Mouse (Mus musculus) limb, embryonic 14.5 days (tissue): ENCODE results near the gene Capn12. TPM values are rescaled to one million over a fixed set of nuclear protein-coding genes. Genes with fewer than 3 reads are reported as not detected.

Experiments
- ATAC-seq: fragments of 200-750 bp; cut with Nextera tagmentation; 2 replicates; pipeline ENCODE4 v1.8.0; 2017; ENCODE audit warnings: low read depth, moderate number of reproducible peaks, moderate TSS enrichment; ENCODE audit not compliant: low FRiP score
- DNase-seq: peaks from one replicate; pipeline ENCODE4 v3.0.0-alpha.2; 2015; ENCODE audit warnings: low spot score
- H3K27ac ChIP-seq: fragments of 300-500 bp; sonication (generic); replicated peaks from 2 replicates; pipeline ENCODE4 v1.5.1; 2014; ENCODE audit warnings: low read depth, mild to moderate bottlenecking, low read length, moderate library complexity, mixed read lengths
- H3K27me3 ChIP-seq: fragments of 300-500 bp; sonication (generic); 2 replicates; pipeline ENCODE4 v1.6.1; 2014; ENCODE audit warnings: low read length, mixed read lengths; ENCODE audit not compliant: control insufficient read depth, insufficient read depth
- H3K36me3 ChIP-seq: fragments of 300-500 bp; sonication (generic); 2 replicates; pipeline ENCODE4 v1.6.1; 2014; ENCODE audit warnings: mild to moderate bottlenecking, low read length, moderate library complexity, mixed read lengths; ENCODE audit not compliant: control insufficient read depth, insufficient read depth
- H3K4me1 ChIP-seq: fragments of 300-500 bp; sonication (generic); 2 replicates; pipeline ENCODE4 v1.6.1; 2014; ENCODE audit warnings: antibody characterized with exemption, low read length, mixed read lengths; ENCODE audit not compliant: control insufficient read depth, insufficient read depth
- H3K4me2 ChIP-seq: fragments of 300-500 bp; sonication (generic); replicated peaks from 2 replicates; pipeline ENCODE4 v1.6.1; 2014; ENCODE audit warnings: low read depth, mild to moderate bottlenecking, low read length, moderate library complexity; ENCODE audit not compliant: severe bottlenecking
- H3K4me3 ChIP-seq: fragments of 300-500 bp; sonication (generic); replicated peaks from 2 replicates; pipeline ENCODE4 v1.5.1; 2014; ENCODE audit warnings: low read length
- H3K9ac ChIP-seq: fragments of 300-500 bp; sonication (generic); 2 replicates; pipeline ENCODE4 v1.6.1; 2014; ENCODE audit warnings: mild to moderate bottlenecking, low read depth, low read length, moderate library complexity; ENCODE audit not compliant: severe bottlenecking
- H3K9me3 ChIP-seq: fragments of 300-500 bp; sonication (generic); 2 replicates; pipeline ENCODE4 v1.6.1; 2016; ENCODE audit warnings: low read length; ENCODE audit not compliant: control insufficient read depth
- POLR2A ChIP-seq: fragments of 200-500 bp; IDR thresholded peaks from 2 replicates; pipeline ENCODE4 v1.8.0; 2012; ENCODE audit warnings: inconsistent platforms, mild to moderate bottlenecking, moderate library complexity, borderline replicate concordance; ENCODE audit not compliant: insufficient read depth, insufficient read length; ENCODE audit errors: extremely low read depth
- WGBS: fragments of 180-500 bp; shearing (Covaris S2); extraction: QIAGEN DNeasy Blood & Tissue Kit; methylation state at CpG from one replicate; pipeline ENCODE4 v1.1.7; 2014; 5-methylcytosine and 5-hydroxymethylcytosine counted together
- polyA plus RNA-seq, 2 experiments: library from polyadenylated mRNA; depleted of rRNA in 1 of 2; stranded (reverse) in 1 of 2; unstranded in 1 of 2; fragments of >200 nt; fragmentation: Nextera tagmentation in 1 of 2; extraction: Ambion mirVana in 1 of 2; gene quantifications; 2 replicates each; pipeline versions ENCODE4 v1.2.1 to v1.2.3; 2012 to 2014

Gene Capn12
- polyA plus RNA-seq, 2 experiments, result 0.25 to 0.58 TPM

GRCm38 (mm10) chr7:28926172-28926571 lies 45.0 kb downstream of the Capn12 start:
- no peak overlapping the region for H3K9ac ChIP-seq
- H3K4me2 ChIP-seq, result no peak overlapping the region
- WGBS, result 80% methylated on average over 2 of the region's 2 CpGs
- peaks cover 13% of the 10 kb centered on the region for H3K36me3 ChIP-seq
- no peak for DNase-seq
- no peak overlapping the region for H3K4me3 ChIP-seq
- no peaks in the 10 kb centered on the region for H3K9me3 ChIP-seq
- TF ChIP-seq POLR2A, result no peak
- no peaks in the 10 kb centered on the region for H3K27me3 ChIP-seq
- peaks cover 64% of the 10 kb centered on the region for H3K4me1 ChIP-seq
- H3K27ac ChIP-seq, result 0 out of 2 replicates have a peak overlapping the region, but pooled peaks have one; percentile 89
- ATAC-seq, result no peak

GRCm38 (mm10) chr7:28929381-28929780 lies 48.2 kb downstream of the Capn12 start:
- Histone ChIP-seq H3K4me3 (no peak overlapping the region), H3K9me3 (no peaks in the 10 kb centered on the region), H3K4me1 (peaks cover 36% of the 10 kb centered on the region), H3K36me3 (peaks cover 5% of the 10 kb centered on the region; the same call in 1 of the 2 replicates), H3K4me2 (no peak overlapping the region), H3K9ac (no peak overlapping the region), H3K27me3 (no peaks in the 10 kb centered on the region), H3K27ac (0 out of 2 replicates have a peak overlapping the region, but pooled peaks have one; percentile 35)
- DNase-seq (no peak), ATAC-seq (0 out of 2 replicates have a peak, but pooled peaks have one; percentile 11)
- TF ChIP-seq POLR2A, result no peak
- WGBS, result 36% methylated on average over 3 of the region's 3 CpGs

GRCm38 (mm10) chr7:28930320-28931031 lies 49.3 kb downstream of the Capn12 start:
- DNase-seq (peak; percentile 34), ATAC-seq (no peak)
- H3K4me3 ChIP-seq, result no peak overlapping the region
- H3K27ac ChIP-seq, result peak overlapping the region; percentile 65; the same call in 1 of the 2 replicates
- no peaks in the 10 kb centered on the region for H3K9me3 ChIP-seq
- 0 out of 2 replicates have a peak, but pooled peaks cover 2% of the 10 kb centered on the region for H3K36me3 ChIP-seq
- peaks cover 25% of the 10 kb centered on the region for H3K4me1 ChIP-seq
- 34% methylated on average over 5 of the region's 5 CpGs for WGBS
- no peaks in the 10 kb centered on the region for H3K27me3 ChIP-seq
- no peak overlapping the region for H3K9ac ChIP-seq
- TF ChIP-seq POLR2A, result no peak
- H3K4me2 ChIP-seq, result no peak overlapping the region

- H3K4me2 ChIP-seq, result no peak overlapping the region
- H3K4me1 ChIP-seq, result peaks cover 23% of the 10 kb centered on the region
- no peak for ATAC-seq
- 73% methylated on average over 7 of the region's 7 CpGs for WGBS
- H3K27me3 ChIP-seq, result no peaks in the 10 kb centered on the region
- no peak for DNase-seq
- H3K4me3 ChIP-seq, result no peak overlapping the region
- peak overlapping the region; percentile 65; the same call in 1 of the 2 replicates for H3K27ac ChIP-seq
- H3K9me3 ChIP-seq, result no peaks in the 10 kb centered on the region
- no peak for TF ChIP-seq POLR2A
- no peak overlapping the region for H3K9ac ChIP-seq
- H3K36me3 ChIP-seq, result 0 out of 2 replicates have a peak, but pooled peaks cover 7% of the 10 kb centered on the region
Observed at GRCm38 (mm10) chr7:28931032-28931694, 49.9 kb downstream of the Capn12 start.

- H3K4me1 ChIP-seq, result peaks cover 24% of the 10 kb centered on the region
- 84% methylated on average over 4 of the region's 4 CpGs for WGBS
- ATAC-seq, result no peak
Observed at GRCm38 (mm10) chr7:28931695-28932039, 50.4 kb downstream of the Capn12 start.

More at GRCm38 (mm10) chr7:28931695-28932039, 50.4 kb downstream of the Capn12 start:
- 0 out of 2 replicates have a peak, but pooled peaks cover 8% of the 10 kb centered on the region for H3K36me3 ChIP-seq
- H3K27ac ChIP-seq, result no peak overlapping the region
- H3K4me2 ChIP-seq, result no peak overlapping the region
- DNase-seq, result no peak
- no peak overlapping the region for H3K4me3 ChIP-seq
- TF ChIP-seq POLR2A, result no peak
- no peaks in the 10 kb centered on the region for H3K27me3 ChIP-seq
- H3K9ac ChIP-seq, result no peak overlapping the region
- no peaks in the 10 kb centered on the region for H3K9me3 ChIP-seq
